Mouse (Mus musculus) monocyte, adult 5-6 weeks (primary cell): Measurements from ENCODE around the gene 1700007K13Rik. TPM values are rescaled to one million over a fixed set of nuclear protein-coding genes. Genes with fewer than 3 reads are reported as not detected.
A peak's percentile ranks its signal among the peaks of the same experiment; 100 is the strongest.
"Not testable (repeated sequence)": the region's sequence is repeated elsewhere in the genome, so short reads cannot be mapped to it uniquely, and the experiment has no call there.

ENCODE experiments used
- ATAC-seq: fragments of 153-309, 156-312 bp; replicated peaks from 2 replicates; pipeline ENCODE4 v1.8.0; 2017; ENCODE audit warnings: mild to moderate bottlenecking; ENCODE audit not compliant: low TSS enrichment, insufficient number of reproducible peaks, severe bottlenecking, poor library complexity, low FRiP score
- total RNA-seq: library from RNA; stranded (forward); fragments of 200-1000, 200-491, 200-594 nt; gene quantifications from 3 replicates; pipeline ENCODE4 v1.2.3, GENCODE M21; 2017

Gene 1700007K13Rik
- total RNA-seq: not detected in 3 replicates

DNA sequence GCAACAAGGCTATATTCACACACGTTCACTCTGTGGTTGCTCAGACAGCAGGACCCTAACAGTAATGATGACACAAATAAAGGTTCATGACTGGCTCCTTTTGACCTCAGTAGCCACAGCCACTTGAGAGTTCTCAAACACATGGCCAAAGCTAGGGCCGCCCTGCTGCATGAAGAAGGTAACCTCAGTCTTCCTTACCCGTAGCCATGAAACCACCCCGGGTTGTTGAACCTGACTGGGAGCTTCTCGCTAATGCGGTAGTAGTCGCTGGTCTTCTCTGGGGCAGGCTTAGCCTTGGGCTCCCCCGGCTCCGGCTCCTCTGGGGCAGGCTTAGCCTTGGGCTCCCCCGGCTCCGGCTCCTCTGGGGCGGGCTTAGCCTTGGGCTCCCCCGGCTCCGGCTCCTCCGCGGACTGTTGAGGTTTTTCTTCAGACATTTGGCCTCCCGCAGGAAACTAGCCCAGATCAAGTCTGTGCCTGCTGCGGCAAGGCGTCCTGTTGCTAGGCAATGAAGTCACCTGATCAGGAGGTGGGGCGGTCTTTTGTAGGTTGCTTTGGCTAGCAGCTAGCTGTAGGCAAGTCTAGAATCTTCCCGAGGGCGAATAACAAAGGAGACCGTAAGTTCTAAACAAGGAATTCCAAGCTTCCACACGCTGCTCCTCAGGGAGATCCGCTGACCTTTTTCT, at the start of gene 1700007K13Rik:
Gene 1700007K13Rik, minus strand, starts transcription at position 497 of the 683 bp plus-strand sequence.
- 0 out of 2 replicates have a peak, but pooled peaks have one; percentile 37 for ATAC-seq

DNA sequence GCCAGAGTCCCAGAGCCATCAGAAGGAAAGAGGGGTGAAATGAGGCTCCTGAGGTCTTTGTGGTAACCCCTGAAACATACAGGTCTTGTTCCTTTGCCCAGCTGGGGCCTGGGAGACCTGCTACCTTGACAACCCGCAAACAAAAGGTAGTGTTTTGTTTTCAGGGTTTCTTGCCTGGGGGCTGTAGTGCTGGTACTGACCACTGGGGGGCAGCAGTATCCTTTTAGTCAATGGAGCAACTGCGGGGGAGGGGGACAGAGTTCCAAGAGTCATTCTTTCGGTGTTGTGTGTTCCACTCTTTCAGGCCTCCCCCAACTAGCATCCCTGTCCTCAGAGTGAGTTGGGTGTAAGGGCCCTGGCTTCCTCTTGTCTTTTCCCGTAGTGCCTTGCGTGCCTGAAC, 48.4 kb upstream of the 1700007K13Rik start:
- peak; percentile 37 for ATAC-seq

DNA sequence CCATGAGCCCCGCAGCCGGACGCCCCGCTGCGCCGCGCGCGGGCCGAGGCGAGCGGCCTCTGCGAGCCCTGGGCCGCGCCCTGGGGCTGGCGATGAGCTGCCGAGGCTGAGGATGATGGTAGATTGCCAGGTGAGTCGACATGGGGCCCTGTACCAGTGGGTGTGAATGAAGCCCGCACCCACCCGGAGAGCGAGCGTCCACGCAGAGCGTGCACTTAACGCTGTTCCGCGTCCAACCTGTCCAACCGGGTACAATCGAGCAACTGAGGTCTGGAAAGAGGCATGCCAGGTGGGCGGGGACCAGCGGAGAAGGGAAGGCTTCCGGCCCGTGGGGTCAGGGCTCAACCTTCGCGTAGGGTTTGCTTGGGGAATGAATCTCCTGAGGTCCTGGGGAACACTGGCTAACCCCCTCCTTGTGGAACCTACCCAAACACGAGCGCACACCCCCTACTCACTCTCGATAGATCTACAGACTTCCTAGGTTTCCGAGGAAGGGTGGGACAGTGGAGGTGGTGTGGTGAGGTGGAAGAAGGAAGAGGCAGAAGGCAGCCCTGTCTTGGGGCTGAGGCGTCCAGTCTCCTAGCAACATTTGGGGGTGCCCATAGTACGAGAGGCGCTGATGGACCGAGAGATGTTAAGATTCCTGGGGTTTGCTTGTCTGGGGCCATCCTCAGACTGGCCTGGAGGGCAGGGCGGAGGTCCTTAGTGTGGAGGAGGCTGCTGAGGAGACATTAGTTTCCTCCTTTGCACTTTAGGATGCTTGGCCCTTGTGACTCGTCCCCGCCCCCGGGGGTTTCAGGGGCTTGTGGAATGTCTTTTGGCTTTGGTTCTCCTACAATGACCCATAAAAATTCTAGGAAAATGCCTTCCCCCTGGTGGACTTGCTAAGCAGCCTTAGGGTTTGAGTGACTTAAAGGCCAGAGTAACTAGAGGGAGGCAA, 47.6 kb upstream of the 1700007K13Rik start:
- 0 out of 2 replicates have a peak, but pooled peaks have one; percentile 4 for ATAC-seq

DNA sequence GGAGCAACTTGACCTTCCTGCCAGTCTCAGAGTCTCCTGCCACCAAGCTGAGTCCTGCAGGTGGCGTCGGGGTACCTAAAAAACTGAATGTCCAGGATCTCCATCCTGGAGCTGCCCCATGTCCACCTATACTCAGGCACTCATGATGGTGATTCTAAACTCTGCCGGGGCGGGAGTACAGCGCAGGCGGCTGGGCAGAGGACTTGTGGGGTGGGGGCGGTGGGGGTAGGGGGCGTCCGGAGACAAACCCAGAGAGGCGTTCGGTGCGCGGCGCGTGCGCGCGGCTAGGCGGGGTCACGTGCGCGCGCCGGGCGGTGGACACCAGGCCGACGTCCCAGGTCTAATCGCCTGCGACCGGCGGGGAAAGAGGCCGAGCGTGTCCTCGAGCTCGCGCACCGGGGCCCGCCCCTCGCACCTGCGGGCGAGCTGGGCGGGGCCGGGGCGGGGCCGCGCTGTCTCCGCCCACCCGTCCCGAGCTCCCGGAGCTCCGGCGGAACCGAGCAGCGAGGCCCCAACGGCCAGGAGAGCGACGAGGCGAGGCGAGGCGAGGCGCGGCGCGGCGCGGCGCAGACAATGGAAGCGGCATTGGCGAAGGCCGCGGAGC, 46.8 kb upstream of the 1700007K13Rik start, which contains the start of gene Ralgds:
Gene Ralgds, plus strand, starts transcription at position 328 of the 604 bp plus-strand sequence.
- no peak for ATAC-seq

DNA sequence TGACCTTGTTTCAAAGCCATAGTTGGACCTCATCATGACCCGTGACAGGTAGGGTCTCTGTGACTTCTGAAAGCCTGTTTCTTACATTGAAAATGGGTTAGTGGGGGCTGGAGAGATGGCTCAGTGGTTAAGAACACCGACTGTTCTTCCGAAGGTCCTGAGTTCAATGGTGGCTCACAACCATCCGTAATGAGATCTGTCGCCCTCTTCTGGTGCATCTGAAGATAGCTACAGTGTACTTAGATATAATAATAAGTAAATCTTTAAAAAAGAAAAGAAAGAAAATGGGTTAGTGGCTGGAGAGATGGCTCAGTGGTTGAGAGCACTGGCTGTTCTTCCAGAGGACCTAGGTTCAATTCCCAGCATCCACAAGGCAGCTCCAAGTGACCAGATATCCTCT, 45.5 kb upstream of the 1700007K13Rik start:
- ATAC-seq: not testable (repeated sequence)

DNA sequence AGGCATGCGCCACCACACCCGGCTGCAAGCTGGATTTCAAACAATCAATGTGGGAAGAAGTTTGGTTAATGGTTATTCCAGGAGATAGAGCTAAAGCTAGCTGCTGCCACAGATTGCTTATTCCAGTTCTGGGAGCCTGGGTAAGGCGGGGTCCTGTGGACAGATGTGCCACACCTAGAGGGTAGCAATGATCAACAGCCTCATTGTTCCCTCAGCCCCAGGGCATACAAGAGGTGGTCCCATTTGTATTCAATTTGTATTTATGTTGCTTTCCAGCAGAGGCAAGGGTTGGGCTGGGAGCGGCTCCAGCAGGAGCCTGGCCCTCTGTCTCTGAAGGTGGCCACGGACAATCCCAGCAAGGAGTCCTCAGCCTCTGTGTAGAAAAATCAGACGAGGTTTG, 40.2 kb upstream of the 1700007K13Rik start:
- no peak for ATAC-seq

DNA sequence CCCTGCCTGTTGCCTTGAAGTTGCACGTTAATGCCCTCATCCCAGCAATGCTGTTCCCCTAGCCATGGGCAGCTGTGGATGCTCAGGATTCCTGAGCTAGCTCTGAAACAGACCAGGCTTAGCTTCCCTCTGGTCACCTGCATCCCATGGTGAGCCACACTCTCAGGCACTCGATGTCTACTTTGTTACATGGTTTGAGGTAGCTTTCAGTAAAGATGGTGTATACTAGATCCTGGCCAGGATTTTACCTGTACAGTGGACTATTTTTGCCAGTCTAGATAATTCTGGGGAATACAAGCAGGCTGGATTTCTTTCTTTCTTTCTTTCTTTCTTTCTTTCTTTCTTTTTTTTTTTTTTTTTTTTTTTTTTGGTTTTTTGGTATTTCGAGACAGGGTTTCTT, 39.7 kb upstream of the 1700007K13Rik start, which contains the start of gene Gm10134:
Gene Gm10134, plus strand, starts transcription at position 301 of the 400 bp plus-strand sequence.
- no peak for ATAC-seq

DNA sequence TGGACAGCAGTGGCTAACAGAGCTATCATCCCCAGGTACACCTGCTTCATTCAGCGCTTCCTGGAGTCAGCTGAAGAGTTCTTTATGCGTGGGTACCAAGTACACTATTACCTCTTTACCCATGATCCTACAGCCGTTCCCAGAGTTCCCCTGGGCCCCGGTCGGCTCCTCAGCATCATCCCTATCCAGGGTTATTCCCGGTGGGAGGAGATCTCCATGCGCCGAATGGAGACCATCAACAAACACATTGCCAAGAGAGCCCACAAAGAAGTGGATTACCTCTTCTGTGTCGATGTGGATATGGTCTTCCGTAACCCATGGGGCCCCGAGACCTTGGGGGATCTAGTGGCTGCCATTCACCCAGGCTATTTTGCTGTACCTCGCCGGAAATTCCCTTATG, 38.5 kb upstream of the 1700007K13Rik start:
- no peak for ATAC-seq

DNA sequence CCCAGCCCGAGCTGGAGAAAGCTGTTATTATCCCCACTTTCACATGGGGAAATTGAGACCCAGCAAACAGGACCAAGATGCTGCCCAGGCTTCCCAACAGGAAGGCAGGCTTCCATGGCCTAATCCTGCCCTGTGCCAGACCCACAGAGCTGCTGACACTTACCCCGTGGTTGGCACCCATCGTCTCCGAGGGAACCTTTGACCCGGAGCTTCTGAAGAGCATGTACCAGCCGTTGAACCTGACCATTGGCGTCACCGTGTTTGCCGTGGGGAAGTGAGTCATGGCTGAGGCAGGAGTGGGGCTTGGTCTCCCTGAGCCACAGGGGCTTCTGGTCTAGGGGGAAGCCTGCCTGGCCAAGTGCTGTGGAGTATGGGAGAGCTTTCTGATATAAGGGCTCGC, 36.9 kb upstream of the 1700007K13Rik start:
- no peak for ATAC-seq

DNA sequence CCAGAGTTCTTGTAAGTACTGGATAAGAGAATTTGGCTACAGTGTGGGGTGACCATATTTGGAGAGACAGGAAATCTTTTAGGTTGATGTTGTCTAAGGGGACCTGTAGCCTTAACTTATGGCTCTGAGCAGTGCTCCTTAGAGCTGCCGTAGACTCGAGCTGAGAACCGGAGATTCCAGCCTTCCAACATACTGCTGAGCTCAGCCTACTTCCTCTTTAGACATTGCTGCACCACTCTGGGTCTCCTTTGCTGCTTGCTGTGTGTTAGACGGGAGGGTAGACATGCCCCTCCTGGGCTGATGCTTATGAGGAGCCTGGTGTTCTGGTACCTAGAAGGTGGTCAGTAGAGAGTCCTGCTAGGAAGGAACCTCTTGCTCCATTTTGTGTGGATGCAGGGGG, 32.3 kb upstream of the 1700007K13Rik start:
- no peak for ATAC-seq

DNA sequence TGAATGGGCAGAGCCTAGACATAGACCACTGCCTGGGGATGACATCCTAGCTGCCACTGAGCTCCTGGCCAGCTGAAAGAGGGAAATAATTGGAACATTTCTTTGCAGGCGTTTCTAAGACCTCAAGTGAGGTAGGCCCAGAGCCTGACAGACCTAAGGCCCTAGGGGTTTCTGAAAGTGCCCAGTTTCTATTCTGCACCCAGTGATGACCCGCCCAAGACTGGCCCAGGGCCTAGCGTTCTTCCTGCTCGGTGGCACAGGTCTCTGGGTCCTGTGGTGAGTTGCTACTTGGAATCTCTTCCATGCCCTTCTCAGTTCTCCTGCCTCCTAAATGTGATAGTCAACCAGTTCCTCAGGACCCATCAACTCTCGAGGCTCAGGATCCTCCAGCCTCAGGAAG, 31.4 kb upstream of the 1700007K13Rik start:
- ATAC-seq: no peak

DNA sequence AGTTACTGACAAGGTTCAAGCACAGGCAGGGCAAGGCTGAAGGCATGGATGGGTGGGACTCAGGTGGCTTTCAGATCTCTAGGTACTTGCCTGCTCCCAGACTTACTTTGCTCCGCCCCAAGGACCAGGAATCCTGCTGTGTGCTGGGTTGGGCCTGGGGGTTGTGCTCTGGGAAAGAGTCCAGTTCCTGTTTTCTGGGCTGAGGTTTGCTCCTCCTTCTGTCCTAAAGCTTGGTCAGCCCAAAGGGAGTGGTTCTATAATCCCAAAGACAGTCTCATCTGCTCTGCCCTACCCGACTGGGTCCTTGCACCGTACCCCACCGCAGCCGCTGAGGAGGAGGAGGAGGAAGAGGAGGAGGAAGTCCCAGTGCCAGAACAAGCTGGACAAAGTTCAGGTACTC, 30.5 kb upstream of the 1700007K13Rik start, which contains the start of gene Gbgt1:
Gene Gbgt1, plus strand, starts transcription at position 221 of the 400 bp plus-strand sequence.
- ATAC-seq: 0 out of 2 replicates have a peak, but pooled peaks have one; percentile 8

DNA sequence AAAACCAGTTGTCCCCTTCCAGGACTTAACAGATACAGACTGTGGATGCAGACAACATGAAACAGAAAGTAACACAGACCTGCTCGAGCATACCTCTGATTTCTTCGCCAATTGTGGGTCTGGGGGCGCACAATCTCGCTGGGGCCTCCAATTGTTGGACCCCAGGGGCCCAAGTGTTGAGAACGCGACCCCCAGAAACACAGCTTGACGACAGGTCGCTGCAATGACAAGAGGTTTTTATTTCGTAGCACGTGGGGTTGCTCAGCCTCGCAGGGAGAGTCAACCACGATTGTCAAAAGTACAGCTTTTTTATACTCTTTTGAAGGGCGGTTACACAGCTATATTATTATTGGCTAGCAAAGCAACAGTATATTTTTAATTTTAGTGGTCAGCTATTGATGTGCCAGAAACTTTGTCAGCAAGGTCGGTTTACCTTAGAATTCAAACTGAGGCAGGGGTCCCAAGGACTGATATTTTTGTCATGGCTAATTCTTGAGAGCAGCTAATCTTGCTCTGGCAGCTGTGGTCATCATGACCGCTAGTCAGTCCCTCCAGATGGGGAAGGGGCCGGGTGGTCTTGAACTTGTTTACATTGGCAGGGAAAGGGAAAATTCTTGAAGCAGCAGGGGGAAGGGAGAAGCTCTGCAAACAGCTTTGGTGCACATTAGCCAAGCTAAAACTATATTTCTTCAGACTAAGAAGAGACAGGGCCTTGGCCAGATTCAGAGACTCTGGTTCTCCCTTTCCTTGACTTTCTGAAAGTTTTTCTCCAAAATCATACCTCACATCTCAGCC, 29.9 kb upstream of the 1700007K13Rik start:
- ATAC-seq: no peak

DNA sequence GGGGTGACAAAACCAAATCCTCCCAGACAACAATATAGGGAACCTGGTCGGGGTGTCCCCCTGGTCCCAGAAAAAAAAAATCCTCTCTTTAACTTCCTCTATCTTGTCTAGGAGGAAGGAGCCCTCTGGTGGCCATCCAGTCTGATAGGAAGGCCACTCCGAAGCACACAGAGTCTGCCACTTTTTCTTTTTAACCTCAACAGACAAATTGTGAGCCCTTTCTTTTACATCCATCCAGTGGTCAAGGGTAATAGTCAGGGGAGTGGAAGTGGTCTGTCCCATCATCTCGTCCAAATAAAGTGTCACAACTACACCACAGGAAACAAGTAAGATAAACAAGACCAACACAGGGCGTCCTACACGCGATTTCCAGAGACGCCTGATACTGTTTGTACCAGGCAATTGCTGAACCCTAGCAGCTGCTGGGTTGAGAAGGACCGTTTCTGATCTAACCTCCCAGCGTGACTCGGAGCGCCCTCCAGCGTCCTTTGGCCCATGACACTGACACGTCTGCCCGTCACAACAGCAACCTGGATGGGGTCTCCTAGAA, 29.1 kb upstream of the 1700007K13Rik start:
- ATAC-seq: peak; percentile 84

DNA sequence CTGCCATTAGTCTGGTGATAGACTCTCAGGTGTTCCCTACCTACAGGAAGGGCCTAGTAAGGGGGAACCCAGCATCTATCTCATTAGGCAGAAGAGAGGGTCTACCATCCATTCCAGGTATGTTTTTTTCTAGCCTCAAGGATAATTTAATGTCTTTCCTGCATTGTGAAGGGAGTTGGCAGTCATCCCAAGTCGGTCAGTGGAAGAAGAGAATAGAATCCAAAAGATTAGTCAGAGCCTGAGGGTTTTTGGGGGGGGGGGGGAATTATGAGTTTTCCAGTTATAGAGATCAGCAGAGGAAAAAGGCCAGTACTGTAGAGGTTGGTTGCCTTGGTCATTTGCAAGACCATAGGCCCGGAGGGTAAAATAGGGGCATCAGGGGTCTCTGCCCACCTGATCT, 28.4 kb upstream of the 1700007K13Rik start:
- no peak for ATAC-seq

DNA sequence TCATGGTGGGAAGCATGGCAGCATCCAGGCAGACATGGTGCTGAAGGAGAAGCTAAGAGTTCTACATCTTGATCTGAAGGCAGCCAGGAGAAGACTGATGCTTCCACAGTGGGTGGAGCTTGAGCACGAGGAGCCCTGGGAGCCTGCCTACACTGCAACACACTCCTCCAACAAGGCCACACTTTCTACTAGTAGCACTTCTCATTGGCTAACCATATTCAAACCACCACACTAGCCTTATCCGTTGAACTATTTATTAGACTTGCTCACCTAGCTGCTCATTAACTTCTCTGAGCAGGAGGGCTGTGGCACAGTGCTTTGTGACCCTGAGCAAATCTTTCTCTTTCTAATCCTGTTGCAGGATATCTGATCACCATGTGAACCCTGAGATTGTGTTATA, 17.7 kb upstream of the 1700007K13Rik start:
- no peak for ATAC-seq

DNA sequence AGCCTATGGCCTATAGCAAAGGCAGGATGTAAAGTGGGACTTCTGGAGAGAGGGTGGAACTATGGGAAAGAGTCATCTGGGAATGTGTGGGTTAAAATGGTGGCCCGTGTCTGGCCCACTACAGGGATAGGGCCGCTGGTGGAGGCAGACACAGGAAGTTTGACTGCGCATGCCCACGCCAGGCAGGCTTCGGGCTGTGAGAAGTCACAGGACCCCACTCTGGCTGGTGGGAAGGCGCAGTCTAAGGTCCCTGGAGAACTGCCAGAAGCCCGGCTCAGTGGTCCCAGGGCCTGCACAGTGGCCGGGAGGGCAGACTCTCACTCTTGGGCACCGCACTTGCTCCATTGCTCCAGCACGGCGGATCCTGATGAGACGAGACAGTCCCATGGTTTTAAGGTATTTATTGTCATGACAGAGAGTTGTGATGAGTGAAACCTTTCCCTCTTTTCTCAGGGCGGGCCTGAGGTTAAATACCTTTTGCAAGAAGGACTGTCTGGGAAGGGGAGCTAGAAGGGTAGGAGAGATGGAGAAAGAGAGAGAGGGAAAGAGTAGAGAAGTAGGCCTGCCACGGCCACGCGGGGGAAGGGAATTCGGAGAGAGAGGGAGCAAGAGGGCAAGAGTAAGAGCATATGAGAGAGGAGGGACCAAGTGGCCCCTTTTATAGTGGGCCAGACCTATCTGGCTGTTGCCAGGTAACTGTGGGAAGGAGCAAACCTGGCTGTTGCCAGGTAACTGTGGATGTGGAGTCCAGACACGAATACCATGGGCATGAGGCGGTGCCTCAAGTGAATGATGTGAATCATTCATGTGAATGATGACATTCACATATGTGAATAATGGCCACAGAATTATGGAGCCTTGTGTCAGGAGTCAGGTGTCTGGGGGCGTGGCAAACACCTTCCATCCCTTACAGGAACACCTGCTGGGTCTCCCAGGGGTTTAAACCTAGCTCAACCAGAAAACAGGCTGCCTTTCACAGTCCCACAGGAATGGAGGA, 13.4 kb upstream of the 1700007K13Rik start:
- ATAC-seq: no peak
